Mouse (Mus musculus) cerebellum, adult 9-10 months (tissue): ENCODE measurements around the gene Clk1.

Experiments
- DNase-seq: peaks from one replicate; pipeline ENCODE4 v3.0.0; 2022

Gene Clk1

DNA sequence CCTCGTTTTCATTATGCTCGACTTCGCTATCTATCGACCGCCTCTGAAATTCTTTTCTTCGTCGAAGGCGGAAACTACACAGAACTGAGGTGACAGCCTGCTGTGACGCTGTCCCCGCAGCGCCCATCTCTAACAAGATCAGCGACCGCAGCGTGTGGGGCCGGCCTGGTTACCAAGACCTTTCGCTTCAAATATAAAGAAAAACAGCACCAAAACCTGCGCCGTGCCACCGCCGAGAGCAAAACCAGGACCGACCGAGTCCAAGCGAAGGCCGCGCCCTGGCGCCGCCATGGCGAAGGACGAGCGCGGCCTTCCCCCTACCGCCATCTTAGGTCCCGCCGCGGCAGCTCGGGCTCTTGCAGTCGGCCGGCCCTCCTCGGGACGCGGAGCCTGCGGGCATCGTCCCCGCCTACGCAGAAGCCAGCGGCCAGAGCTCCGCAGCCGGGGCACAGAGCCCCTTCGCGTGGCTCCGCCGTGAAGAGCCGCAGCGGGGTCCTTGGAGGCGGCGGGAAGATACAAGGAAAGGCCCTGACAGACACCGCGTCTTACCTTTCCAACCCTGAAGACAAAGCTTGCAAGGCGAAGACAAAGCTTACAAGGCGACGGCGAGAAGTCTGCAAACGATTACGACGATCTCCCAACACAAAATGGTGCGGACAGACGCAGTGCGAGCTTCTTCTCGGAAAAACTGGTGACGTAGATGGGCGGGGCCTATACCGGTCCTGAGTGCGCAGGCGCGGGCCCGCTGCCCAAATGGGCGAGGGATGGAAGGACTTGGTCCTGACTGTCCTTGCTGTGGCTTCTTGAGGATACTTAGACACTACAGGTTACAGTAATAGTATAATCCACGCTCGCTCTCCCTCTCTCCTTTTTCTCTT, at the start of gene Clk1:
TSS of gene Clk1 (minus strand) at position 696 of the 878 bp plus-strand sequence.
- peak; percentile 98 for DNase-seq

DNA sequence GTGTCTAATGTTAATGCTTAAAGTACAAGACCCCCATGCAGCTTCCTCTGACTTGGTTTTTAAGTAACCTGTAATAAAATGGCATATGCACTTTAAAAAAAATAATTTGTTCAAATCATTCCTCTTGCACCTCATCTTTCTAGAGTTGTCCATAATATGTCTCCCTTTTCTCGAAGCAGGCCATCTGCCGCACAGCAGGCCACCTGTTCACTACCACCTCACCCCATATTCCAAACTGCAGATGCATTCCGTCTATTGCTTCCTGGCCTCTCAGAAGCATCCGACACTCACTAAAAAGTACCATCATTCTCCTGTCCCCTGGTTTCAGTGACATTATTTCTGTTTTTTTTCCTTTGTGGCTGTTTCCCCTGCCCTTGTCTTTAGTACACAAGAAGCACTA, 41.7 kb upstream of the Clk1 start:
- peak; percentile 47 for DNase-seq

DNA sequence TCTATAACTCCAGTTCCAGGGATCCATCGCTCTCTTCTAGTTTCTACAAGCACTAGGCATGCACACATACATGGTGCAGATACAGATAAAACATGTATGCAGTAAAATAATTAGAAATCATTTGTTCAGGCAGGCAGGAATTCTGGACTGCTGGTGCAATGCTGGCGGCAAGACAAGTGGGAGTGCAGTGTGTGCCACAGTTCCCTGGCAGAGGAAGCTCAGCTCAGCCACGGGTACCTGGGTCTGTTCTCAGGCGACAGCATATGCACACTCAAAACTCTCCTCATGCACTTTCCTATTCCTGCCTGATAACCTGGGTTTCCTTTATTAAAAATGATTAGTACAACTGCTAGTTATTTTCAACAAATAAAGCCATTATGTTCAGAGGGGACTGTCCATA, 41.2 kb upstream of the Clk1 start:
- DNase-seq, result peak; percentile 65

DNA sequence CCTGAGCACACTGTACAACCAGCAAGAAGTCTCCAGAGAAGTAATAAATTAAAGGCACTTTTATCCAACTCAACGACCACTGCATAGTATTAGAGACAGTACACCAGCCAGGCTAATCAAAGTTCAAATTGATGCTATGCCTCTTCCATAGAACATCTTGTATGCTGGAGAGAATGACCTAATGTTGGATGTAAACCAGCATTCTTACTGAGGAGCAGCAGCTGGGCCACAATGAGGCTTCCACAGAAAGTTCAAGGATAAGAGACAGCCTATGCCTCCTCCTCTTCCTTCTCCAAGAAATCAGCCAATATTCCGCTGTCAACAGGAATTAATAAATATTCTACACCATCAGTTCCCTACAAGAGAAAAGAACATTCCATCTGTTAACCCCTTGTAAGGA, 40.1 kb upstream of the Clk1 start:
- no peak for DNase-seq

DNA sequence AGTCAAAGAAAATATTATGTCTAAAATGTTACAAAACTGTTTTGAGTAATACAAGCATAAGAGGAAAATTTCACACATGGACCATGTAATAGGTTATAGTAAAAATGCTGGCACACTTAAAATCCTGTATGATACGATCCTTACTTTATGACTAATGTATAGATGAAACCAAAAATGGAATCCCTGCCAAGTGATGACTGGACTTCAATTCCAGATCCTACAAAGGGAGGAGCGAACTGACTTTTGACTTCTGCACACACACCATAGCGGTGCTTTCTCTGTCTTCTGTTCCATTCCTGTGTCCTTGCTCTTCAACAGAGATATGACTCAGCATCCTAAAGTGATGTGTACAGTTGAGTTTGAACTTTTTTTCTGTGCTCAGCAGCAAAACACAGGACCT, 36.7 kb upstream of the Clk1 start:
- no peak for DNase-seq

DNA sequence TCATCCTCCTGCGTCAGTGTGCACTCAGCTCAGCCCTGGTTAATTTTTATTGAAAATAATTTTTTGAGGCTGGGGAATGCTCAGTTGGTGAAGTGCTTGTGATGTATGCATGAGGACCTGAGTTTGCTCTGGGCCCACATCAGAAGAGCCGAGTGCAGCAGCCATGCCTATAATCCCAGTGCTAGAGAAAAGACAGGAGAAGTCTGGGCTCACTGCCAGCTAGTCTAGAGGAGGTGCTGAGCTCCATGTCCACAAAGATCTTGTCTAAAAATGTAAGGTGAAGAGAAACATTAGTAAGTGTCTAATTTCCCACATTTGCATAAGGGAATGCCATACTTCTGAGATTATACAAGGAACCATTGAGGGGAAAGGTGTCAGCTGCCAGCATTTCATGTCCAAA, 35.0 kb upstream of the Clk1 start:
- DNase-seq, result no peak

DNA sequence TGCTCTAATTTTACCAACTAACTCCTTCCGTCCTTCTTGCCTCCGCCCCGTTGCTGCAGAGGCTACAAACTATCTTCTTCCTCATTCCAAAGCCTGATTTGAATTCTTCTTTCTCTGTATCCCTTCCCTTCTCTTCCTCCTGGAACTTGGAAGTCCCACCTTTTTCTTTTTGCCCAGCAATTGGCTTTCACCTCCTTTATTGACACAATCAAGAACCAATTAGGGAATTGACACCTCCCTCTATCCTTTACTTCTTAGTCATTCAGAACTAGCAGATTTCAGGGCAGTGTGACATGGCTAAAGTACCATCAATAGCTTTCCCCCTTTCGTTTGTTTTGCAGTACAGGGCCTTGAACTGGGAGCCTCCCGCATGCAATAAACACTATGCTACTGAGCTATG, 34.3 kb upstream of the Clk1 start:
- no peak for DNase-seq

DNA sequence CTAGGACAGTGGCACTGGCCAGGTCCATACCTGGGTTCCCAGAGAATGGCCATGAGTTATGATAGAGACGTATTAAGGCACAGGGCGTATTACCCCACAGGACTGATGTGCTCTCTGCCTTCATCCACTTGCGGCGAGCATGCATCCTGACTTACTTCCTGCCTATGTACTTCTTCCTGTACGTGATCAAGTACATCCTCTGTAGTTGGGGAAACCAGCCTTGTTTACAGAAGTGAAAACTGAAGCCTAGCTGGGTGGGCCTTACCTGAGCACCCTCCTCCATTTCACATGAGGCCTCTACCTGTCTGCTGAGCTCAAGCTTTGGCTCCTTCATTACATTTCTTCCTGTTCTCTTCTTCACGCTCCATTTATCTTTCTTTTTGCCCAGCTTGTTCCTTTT, 30.4 kb upstream of the Clk1 start:
- DNase-seq, result no peak

DNA sequence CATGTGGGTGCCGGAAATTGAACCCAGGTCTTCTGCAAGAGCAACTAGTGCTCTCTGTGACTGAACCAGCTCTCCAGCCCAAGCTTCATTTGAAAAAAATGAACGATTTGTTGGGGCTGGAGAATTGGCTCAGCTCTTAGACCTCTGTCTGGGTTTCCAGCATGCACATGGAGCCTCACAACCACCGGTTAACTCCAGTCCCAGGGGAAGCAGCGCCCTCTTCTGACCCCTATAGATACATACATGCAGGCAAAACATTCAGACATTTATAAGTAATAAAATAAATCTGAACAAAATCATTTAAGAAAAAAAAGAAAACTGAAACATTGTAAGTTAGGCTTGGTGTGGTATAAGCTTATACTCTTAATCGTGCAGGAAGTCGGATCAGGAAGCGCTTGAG, 24.5 kb upstream of the Clk1 start:
- no peak for DNase-seq

DNA sequence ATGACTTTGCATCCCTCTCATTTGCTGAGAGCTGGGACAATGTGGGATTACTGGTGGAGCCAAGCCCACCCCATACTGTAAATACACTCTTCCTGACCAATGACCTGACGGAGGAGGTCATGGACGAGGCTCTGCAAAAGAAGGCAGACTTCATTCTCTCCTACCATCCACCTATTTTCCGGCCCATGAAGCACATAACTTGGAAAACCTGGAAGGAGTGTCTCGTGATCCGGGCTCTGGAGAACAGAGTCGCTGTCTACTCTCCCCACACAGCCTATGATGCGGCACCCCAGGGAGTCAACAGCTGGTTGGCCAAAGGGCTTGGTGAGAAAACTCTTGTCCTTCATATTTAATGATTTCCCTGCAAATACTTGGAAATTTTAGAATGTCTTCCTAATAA, 23.9 kb upstream of the Clk1 start:
- DNase-seq, result no peak

DNA sequence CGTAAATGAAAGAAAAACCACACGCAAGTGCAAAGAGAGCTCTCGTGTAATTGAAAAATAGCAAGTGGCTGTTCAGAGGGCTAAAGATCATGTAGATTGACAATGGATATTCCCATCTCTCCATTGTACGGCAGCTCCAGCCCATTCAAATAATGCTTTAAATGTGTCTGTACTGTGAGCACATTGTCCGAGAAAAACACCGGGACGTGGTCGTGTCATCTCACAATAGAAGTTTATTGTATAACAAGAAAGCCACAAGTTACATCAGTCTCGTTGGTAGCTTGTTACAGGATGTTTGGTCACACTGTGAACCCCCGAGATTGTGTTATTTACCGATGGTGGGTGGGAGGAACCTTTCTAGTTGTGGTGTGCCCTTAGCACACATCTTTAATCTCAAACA, 22.0 kb upstream of the Clk1 start:
- DNase-seq, result no peak

DNA sequence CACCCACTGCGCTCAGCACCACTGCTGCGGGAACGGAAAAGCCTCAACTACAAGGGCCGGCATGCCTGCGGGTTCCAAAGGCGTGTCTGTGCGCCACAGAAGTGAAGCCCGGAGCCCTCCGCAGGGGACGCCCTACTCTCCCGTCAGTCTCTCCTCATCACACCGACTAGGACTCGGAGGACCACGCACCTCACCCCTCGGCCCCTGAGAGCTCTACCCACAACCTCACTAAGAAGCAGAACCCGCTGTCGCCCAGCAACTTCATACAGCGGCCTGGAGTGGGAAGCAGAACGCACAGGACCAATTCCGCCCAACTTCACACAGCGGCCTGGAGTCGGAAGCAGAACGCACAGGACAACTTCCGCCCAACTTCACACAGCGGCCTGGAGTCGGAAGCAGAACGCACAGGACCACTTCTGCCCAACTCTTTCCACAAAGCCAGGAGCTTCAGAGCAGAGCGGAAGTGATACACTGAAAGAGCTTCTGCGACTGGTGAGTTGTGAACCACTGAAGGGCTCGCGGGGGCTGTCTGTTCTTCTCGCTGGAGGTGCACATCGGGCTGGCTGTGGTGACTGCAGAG, 21.4 kb upstream of the Clk1 start, which contains the start of the genes Nif3l1 and Ppil3:
TSS of gene Nif3l1 (plus strand) at position 9 of the 580 bp plus-strand sequence.
TSS of gene Ppil3 (minus strand) at position 344 of the 580 bp plus-strand sequence.
- peak; percentile 77 for DNase-seq

DNA sequence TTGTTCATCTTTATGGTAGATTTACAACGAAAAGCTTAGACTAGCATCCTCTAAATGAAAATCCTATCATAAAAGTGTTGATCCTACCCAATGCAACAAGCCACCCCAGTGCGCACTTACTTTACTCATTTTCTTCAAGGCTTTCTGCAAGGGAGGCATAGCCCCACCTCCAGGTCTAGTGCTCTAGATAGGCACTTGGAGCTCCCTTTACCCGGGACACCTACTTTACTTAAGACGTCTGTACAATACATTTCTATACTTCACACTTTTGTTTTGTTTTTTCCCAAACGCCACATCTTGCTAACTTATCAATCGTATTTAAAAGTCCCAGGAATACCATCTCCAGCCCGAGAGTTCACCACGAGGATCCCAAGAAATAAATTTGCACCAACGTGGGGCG, 20.8 kb upstream of the Clk1 start:
- no peak for DNase-seq

DNA sequence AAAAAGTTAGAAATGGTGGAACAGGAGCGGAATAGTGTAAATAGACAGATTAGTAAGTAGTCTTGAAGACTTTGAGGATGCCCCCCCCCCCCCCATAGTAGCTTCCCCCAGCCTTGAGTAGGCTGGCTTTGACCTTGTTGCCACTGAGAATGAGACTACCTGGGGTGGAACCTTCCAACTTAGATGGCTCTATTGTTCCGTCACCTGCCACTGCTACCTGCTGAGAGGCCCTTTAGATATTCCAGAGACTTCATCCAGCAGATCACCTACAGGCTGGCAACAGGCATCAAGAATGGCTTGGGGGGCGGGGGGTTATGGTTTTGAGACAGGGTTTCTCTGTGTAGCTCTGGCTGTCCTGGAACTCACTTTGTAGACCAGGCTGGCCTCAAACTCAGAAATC, 685 bp upstream of the Clk1 start:
- no peak for DNase-seq

DNA sequence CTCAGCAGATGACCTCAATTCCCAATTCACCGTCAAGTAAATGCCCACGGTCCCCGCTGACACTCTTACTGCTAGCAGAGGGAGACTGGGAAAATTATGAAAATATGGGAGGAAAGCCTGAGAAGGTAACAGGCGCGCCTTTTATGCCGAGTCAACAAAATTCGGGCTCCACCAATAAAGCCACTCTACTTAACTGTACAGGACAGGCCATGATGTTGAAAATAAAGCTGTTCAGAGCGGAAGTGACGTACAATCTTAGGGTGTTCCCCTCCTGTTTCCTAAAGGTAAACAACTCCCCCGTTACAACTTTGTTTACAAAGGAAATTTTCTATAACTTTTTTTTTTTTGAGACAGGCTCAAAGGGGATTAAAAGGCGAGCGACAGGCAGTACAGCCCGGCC, 987 bp downstream of the Clk1 start:
- DNase-seq, result peak; percentile 59

DNA sequence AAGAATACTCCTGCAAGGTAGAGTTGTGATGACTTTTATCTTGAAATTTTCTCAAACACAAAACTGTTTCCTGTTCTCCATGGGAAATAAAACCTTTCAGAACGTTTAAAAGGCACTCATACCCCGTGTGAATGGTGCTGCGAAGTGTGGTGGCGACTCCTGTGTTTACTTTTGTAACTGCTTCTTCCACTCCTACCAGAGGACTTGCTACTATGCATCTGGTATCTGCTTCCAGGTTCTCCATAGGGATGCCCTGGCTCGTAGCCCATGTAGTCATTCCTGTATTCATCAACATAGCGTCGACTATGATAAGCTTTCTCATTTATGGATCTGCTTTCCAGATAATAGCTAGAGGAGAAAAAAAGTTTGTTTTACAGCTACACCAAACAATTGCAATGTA, 2.9 kb downstream of the Clk1 start:
- DNase-seq, result peak; percentile 74

DNA sequence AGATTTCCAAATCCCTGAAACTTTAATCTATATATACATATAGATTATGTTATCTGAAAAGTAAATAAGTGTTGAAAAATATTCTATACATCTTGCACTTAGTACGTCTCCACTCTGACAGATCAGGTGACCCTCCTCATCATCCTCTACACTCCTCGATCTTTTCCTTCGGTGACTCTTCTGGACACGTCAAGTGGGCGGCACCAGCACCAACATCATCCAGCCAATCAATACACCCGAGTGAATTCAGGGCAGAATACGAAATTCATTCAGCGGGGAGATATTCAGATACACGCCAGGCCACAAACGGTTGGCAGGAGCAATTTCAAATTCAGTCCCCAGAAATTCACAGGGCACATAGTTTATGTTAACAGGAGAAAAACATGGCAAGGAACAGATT, 3.8 kb downstream of the Clk1 start:
- DNase-seq, result no peak

DNA sequence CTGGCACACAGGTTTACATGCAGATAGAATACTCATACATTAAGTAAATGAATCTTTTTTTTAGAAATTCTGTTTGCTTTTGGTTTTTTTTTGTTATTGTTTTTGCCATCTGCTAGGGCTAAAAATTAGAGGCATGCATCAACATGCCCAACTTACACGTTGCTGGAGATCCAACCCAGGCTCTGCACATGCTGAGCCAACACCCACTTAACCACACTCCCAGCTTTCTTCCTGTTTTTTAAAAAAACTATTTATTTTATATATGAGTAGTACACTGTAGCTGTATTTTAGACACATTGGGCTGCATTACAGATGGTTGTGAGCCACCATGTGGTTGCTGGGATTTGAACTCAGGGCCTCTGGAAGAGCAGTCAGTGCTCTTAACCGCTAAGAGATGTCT, 7.8 kb downstream of the Clk1 start:
- DNase-seq, result no peak

DNA sequence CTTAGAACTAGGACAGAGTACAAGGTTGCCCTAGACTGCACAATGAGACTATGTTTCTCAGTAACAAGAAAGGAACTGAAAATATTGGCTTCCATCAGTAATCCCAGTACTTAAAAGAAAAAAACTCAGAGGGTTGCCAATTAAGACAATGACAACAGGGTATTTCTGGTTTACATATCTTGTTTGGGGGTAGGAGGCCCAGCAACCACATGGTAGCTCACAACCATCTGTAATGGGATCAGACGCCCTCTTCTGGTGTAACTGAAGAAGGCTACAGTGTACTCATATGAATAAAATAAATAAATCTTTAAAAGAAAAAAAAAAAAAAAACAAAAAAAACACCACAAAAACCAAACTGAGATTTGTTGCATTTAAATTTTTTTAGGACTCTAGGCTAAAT, 8.4 kb downstream of the Clk1 start:
- no peak for DNase-seq

DNA sequence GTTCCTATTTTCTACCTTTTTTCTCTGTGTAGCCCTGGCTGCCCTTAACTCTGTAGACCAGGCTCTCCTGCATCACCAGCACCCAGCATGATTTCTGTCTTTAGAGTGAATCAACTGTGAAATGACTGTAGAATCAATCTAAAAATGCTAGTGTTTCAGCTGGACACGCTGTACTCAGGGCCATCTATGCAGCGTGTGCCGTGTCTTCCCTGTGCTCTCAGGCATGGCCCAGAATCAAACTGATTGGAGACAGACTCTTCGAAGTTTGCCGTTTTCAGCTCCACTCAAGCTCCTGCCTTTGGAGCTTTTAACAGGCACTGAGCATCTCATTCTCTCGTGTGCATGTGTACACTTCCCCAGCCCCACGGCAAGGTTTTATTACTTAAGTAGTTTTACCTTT, 13.1 kb downstream of the Clk1 start:
- no peak for DNase-seq

DNA sequence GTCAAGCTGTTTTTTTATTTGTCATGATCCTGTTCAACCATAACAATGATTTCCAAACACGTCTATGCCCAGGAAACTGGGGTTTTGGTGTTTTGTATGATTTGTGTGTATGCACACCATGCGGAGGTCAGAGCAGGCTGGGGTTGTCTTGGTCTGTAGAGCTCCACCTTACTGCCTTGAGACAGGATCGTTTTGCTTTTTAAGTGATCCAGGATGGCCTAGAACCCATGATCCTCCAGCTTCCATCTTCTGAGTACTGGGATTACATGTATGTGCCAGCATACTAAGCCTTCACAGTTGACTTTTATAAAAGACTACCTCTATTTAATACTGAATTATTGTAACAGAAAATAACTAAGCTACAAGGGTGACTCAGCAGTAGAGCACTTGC, 13.7 kb downstream of the Clk1 start:
- no peak for DNase-seq

DNA sequence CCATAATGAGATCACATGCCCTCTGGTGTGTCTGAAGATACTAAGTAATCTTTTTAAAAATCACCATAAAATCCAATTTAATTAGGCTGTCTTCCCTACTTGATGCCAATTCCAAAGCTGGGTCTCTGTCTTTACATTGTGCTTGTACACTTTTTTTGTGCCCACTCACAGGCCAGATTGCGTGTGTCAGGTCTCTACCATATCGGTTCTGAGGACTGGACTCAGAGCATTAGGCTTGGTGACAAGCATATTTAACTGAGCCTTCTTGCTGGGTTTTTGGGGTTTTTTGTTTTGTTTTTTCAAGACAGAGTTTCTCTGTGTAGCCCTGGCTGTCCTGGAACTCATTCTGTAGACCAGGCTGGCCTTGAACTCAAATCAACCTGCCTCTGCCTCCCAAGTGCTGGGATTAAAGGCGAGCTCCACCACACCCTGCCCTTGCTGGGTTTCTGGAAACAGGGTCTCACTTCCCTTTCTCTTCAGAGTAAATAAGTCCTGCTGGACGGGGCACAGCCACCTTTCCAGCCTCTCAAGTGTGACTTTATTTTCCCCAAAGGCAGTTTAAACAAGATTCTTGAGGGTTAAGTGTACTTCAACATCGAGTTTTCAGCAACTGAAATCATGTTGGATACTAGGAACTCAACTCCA, 14.2 kb downstream of the Clk1 start:
- no peak for DNase-seq

DNA sequence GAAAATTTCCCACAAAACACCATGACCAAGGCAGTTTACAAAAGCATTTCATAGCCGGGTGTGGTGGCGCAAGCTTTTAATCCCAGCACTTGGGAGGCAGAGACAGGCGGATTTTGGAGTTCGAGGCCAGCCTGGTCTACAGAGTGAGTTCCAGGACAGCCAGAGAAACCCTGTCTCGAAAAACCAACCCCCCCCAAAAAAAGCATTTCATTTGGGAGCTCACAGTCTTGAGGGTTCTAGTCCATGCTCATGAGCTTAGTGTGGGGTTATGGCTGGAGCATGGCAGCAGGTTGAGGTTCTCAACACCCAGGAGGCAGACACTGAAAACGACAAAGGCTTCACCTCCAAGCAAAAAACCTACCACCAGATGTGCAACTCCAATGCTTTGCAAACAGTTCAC, 15.7 kb downstream of the Clk1 start:
- DNase-seq, result no peak

DNA sequence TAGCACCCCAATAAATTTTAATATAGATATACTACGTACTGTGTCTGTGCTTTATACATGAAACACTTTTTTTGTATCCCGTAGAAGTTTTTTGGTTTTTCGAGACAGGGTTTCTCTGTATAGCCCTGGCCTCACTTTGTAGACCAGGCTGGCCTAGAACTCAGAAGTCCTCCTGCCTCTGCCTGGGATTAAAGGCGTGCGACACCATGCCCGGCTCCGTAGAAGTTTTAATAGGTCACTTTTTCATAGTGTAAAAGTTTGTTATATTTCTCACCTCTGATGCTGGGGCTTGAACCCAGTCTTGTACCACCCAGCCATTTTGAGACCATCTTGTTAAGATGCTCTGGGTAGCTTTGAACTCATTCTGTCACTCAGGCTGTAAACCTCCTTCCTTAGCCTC, 16.5 kb downstream of the Clk1 start:
- no peak for DNase-seq
